Mouse (Mus musculus) spleen, postnatal 36 days (tissue): ENCODE data around the gene Tmem129.

Experiments used
- DNase-seq, 2 experiments: peaks; one replicate each; pipeline ENCODE4 v3.0.0; 2022; ENCODE audit warnings: low spot score in 2 of 2, mixed read lengths in 1 of 2

The Tmem129 gene

GRCm38 (mm10) chr5:33637606-33638350 is 20.4 kb downstream of the Tmem129 start:
- no peak for DNase-seq

- DNase-seq = no peak
Measured at GRCm38 (mm10) chr5:33635361-33635760, 22.9 kb downstream of the Tmem129 start.

DNA sequence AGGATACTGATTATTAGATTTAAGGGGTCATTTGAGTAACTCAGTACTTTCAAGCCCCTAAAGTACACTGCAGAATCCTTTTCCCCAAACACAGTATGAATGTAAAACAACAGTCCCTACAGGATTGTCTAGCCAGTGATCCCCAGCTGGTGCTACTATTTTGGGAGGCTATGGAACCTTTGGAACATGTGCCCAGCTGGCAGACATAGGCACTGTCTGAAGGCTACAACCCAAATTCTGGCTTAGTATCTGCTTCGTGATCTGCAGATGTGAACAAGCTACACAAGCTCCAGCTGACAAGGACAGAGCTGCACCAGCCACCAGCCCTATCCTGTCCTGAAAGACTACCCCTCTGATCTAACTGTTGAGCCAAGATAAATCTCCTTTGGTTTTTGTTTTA is 25.7 kb downstream of the Tmem129 start:
- no peak for DNase-seq

DNA sequence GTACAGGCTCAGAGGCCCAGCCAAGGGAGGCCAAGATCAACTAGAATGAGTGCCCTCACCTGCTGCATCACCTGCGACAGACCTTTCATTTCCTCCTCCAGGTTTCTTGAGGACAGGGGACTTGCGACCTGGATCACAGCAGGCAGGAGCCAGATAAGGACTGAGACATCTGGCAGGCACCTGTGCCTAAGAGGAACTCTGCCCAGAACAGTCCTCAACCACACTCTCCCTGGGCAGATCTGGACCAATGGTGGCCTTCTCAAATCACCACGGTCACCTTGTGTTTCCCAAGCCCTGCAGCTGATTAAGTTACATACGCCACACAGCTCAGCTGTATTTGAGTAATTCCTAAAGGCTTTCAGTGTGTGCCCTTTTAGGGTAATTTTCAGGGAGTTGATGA is 27.6 kb downstream of the Tmem129 start:
- no peak for DNase-seq

- DNase-seq = peak; percentile 45 to 53
Measured at GRCm38 (mm10) chr5:33630061-33630460, 28.2 kb downstream of the Tmem129 start.

DNA sequence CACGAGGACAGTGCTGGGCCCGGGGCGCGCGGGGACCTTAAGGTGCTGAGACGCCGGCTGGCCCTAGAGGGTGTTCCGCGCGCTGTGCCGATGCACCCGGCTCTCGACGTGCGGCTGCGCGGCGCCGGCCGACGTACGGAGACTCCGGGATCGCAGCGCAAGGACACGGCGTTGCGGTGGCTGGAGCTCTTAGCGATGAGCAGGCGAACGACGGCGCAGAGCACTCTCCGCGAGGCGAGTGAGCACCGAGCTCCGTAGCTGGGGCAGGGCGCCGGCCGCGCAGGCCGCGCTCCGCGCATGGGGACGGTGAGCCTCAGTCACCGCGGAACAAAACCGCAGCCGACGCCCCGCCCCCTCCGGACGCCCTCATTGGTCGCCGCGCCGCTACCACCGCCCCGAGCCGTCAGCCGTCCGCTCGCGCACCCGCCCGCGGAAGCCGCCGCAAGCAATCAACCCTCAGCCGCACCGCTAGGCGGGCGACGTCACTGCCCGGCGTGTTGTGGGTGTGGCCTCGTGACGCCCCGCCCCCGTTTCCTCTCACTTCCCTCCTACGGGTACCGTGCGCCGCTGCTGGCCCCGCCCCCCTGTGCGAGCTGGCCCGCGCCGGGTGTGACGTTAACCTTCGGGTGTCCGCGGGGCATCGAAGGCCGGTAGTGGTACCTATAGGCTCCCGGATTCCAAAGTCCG is 28.8 kb downstream of the Tmem129 start, which contains the start of the genes Fam53a and Gm9903:
TSS of gene Fam53a (minus strand) at position 335 of the 687 bp plus-strand sequence.
TSS of gene Gm9903 (plus strand) at position 625 of the 687 bp plus-strand sequence.
- peak; percentile 100 for DNase-seq

- peak in 1 of 2 experiments; percentile 57 for DNase-seq
Measured at GRCm38 (mm10) chr5:33628820-33629300, 29.4 kb downstream of the Tmem129 start.

GRCm38 (mm10) chr5:33627968-33628367 is 30.2 kb downstream of the Tmem129 start:
- no peak for DNase-seq

- no peak for DNase-seq
Measured at GRCm38 (mm10) chr5:33623766-33624165, 34.5 kb downstream of the Tmem129 start.

DNA sequence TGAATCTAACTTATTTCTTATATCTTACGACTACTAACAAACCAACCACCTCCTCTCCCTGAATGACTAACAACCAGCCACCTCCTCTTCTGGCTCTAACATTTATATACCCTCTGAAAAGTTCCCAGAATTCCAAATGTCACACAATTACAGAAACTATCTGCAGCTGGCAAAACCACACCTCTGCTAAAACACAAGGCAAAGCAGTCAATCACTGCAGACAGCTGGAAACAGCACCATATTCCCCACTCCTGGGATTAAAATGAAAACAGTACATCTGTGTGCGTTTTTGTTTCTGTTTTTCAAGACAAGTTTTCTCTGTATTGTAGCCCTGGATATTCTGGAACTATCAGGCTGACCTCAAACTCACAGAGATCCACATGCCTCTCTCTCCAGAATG is 35.5 kb downstream of the Tmem129 start:
- DNase-seq = no peak

DNA sequence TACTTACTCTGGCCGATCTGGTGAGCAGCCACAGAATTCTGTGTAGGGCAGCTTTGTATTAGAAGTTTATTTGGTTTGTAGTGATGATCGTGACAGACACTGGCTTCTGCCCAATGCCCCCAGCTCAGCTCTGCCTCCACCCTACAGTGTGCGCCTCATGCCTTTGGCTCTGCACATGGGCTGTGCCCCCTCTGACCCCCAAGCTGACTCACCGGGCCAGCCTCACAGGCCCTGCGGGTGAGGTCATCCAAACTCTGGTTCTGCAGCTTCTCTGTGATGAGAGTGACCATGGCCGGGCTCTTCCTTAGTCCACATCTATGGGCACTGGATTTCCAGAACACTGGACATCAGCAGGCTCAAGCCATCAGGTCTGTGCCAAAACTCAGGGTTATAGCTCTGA is 43.8 kb downstream of the Tmem129 start:
- DNase-seq = no peak

- no peak for DNase-seq
Measured at GRCm38 (mm10) chr5:33611795-33612194, 46.4 kb downstream of the Tmem129 start.

- no peak for DNase-seq
Measured at GRCm38 (mm10) chr5:33609226-33609625, 49.0 kb downstream of the Tmem129 start.

GRCm38 (mm10) chr5:33607434-33607833 is 50.8 kb downstream of the Tmem129 start:
- DNase-seq = no peak

DNA sequence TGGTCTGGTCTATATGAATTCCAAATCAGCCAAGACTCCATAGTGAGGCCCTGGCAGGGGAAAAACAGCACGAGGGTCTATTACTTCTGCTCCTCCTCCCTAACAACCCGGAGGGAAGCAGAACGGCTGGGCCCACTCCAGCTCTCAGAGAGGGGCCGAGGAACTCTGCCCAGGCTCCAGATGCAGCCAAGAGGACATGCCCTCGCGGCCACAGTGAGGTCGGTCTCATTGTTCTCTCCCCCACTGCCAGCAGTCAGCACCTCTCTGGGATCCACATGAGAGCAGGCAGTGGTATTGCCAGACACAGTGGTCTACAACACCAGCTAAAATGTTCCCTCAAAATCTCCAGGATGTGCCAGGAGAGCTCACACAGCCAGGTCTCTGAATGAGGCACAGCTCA is 51.6 kb downstream of the Tmem129 start:
- DNase-seq = no peak

DNA sequence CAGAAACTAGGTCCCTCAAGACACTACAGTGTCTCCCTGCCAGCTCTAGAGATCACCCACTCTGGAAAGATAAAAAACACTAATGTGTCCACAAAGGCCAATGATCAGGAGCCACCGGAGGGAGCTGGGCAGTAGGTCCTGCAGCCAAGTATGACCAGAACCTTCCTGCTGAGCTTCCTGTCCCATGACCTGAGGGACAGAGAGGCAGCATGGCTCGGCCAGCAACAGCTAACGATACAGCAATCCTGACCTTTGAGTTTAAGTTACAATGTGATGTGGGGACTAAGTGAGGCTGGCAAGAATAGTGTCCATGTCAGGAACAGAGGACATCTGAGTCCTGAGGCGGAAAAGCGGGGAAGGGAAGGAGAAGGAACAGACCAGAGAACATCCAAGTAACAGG is 52.9 kb downstream of the Tmem129 start:
- no peak for DNase-seq
